Mouse (Mus musculus): ENCODE data around the gene Bmpr1a.
A peak's percentile ranks its signal among the peaks of the same experiment; 100 is the strongest.

Gene Bmpr1a

GRCm38 (mm10) chr14:34505309-34505708 lies 2.2 kb upstream of the Bmpr1a start:
- no peak for DNase-seq (ENCODE audit: low spot score in 2 of 2)

GRCm38 (mm10) chr14:34504377-34504776 lies 1.2 kb upstream of the Bmpr1a start:
- DNase-seq (ENCODE audit: low spot score in 2 of 2): peak in 1 of 2 experiments; percentile 39

GRCm38 (mm10) chr14:34503759-34504158 lies 618 bp upstream of the Bmpr1a start:
- DNase-seq (ENCODE audit: low spot score in 2 of 2): no peak

GRCm38 (mm10) chr14:34502475-34503324 lies 441 bp downstream of the Bmpr1a start:
- peak; percentile 86 to 88 for DNase-seq (ENCODE audit: low spot score in 2 of 2)

GRCm38 (mm10) chr14:34501804-34502474 lies 1.2 kb downstream of the Bmpr1a start:
- peak in 1 of 2 experiments; percentile 29 for DNase-seq (ENCODE audit: low spot score in 2 of 2)

- no peak for DNase-seq (ENCODE audit: low spot score in 2 of 2)
Measured at GRCm38 (mm10) chr14:34501447-34501803, 1.7 kb downstream of the Bmpr1a start.

GRCm38 (mm10) chr14:34500309-34500708 lies 2.8 kb downstream of the Bmpr1a start:
- no peak for DNase-seq (ENCODE audit: low spot score in 2 of 2)

- no peak for DNase-seq (ENCODE audit: low spot score in 2 of 2)
Measured at GRCm38 (mm10) chr14:34499664-34500063, 3.5 kb downstream of the Bmpr1a start.

GRCm38 (mm10) chr14:34497346-34497745 lies 5.8 kb downstream of the Bmpr1a start:
- DNase-seq (ENCODE audit: low spot score in 2 of 2): no peak

- DNase-seq (ENCODE audit: low spot score in 2 of 2): no peak
Measured at GRCm38 (mm10) chr14:34493682-34494081, 9.5 kb downstream of the Bmpr1a start.

GRCm38 (mm10) chr14:34492688-34493087 lies 10.5 kb downstream of the Bmpr1a start:
- no peak for DNase-seq (ENCODE audit: low spot score in 2 of 2)

GRCm38 (mm10) chr14:34490965-34491364 lies 12.2 kb downstream of the Bmpr1a start:
- no peak for DNase-seq (ENCODE audit: low spot score in 2 of 2)

GRCm38 (mm10) chr14:34489928-34490327 lies 13.2 kb downstream of the Bmpr1a start:
- DNase-seq (ENCODE audit: low spot score in 2 of 2): no peak

GRCm38 (mm10) chr14:34486169-34486568 lies 17.0 kb downstream of the Bmpr1a start:
- DNase-seq (ENCODE audit: low spot score in 2 of 2): no peak

GRCm38 (mm10) chr14:34483469-34484341 lies 19.4 kb downstream of the Bmpr1a start:
- no peak for DNase-seq (ENCODE audit: low spot score in 2 of 2)

- DNase-seq (ENCODE audit: low spot score in 2 of 2): no peak
Measured at GRCm38 (mm10) chr14:34471591-34471990, 31.6 kb downstream of the Bmpr1a start.

GRCm38 (mm10) chr14:34466291-34466690 lies 36.9 kb downstream of the Bmpr1a start:
- DNase-seq (ENCODE audit: low spot score in 2 of 2): no peak

- DNase-seq (ENCODE audit: low spot score in 2 of 2): no peak
Measured at GRCm38 (mm10) chr14:34459386-34459785, 43.8 kb downstream of the Bmpr1a start.

- DNase-seq (ENCODE audit: low spot score in 2 of 2): no peak
Measured at GRCm38 (mm10) chr14:34458880-34459279, 44.3 kb downstream of the Bmpr1a start.

GRCm38 (mm10) chr14:34454282-34454681 lies 48.9 kb downstream of the Bmpr1a start:
- no peak for DNase-seq (ENCODE audit: low spot score in 2 of 2)

GRCm38 (mm10) chr14:34453648-34454047 lies 49.5 kb downstream of the Bmpr1a start:
- no peak for DNase-seq (ENCODE audit: low spot score in 2 of 2)

GRCm38 (mm10) chr14:34451872-34452271 lies 51.3 kb downstream of the Bmpr1a start:
- DNase-seq (ENCODE audit: low spot score in 2 of 2): no peak
